Mouse (Mus musculus) urinary bladder, adult 18-20 months (tissue): ENCODE data around the gene Ccdc85c.

Source experiments
- DNase-seq, 2 experiments: peaks; one replicate each; pipeline ENCODE4 v3.0.0; 2022; ENCODE audit warnings: low spot score in 2 of 2, mixed read lengths in 2 of 2

Gene Ccdc85c

DNA sequence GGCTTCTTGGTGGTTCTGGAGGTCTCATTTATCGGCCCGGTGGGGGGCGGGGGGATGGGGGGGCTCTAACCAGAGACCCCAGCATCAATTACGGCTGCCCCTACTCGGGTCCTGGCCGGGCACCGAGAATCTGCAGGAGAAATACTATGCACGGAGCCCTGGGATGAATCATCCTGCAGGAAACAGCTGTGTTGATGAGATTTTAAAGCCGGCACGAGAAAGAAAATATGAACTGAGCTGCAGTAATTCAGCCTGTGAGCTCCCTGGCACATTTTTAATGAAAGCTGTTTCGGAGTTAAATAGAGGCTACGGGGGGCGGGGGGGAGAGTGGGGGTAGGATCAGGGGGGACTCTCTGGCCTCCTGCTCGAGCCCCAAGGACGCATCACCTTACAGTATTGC is 56.1 kb downstream of the Ccdc85c start:
- DNase-seq: no peak

GRCm38 (mm10) chr12:108217572-108217971 is 57.7 kb downstream of the Ccdc85c start:
- DNase-seq: no peak

GRCm38 (mm10) chr12:108216611-108217370 is 58.4 kb downstream of the Ccdc85c start:
- no peak for DNase-seq

DNA sequence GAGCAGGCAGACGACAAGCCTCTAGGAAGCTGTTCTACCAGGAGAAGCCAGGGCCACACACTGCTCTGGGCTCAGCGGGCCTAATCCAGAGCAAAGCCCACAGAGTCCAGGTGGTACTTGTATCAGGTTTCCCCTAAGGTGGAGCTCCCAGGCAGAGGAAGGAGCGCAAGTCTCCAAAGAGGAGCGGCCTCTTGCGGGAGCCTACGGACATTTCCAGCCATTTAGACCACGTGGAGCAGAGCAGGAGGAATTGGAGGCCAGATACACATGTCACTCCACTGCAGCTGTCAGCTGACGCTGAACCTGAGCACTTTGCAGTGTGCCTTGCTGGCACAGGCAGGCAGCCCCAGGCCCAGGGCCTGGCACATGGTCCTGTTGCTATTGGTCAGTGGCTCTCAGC is 60.1 kb downstream of the Ccdc85c start:
- no peak for DNase-seq

DNA sequence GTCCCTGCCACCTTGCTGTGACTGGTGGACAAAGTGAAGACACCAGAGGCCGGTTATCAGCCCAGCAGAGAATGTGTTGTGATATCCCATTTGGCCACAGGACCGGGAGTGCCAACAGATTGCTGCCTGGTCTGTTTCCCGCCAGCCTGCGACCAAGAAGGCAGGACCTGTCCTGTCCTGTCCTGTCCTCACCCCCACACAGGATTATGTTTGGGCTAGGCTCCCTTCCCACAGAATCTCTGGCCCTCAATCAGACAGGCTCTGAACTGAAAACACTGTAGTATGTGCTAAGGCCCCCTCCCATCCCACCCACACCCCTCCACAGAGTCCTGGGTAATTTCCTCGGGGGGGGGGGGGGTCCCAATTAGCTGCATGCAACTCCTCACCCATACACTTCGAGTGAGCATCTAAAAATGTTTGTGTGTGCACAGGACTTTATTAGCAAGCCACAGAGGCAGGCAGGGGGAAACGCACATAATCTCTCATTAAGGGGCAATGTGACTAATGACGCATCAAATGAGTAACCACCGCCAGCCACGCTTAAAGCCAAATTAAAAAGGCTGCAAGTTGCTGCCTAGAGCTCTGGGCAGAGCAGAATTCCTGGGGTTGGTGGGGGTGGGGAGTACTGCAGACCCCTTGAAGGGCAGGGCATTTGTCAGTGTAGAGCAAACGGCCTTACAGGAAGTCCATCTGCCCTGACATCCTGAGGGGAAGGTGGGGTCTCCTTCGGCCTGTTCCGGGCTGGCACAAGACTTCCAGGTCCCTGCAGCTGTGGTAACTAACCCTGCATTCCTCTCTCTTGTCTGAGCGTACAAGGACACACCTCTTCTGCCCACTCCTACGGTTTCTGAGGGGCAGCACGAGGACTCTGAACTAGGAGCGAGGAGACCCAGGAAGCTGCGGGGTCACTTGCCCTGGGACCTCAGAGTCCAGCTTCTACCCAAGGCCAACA is 61.9 kb downstream of the Ccdc85c start:
- DNase-seq: no peak

- DNase-seq: no peak
Measured at GRCm38 (mm10) chr12:108212476-108212875, 62.7 kb downstream of the Ccdc85c start.

- no peak for DNase-seq
Measured at GRCm38 (mm10) chr12:108212071-108212470, 63.2 kb downstream of the Ccdc85c start.

GRCm38 (mm10) chr12:108210623-108211022 is 64.6 kb downstream of the Ccdc85c start:
- no peak for DNase-seq

DNA sequence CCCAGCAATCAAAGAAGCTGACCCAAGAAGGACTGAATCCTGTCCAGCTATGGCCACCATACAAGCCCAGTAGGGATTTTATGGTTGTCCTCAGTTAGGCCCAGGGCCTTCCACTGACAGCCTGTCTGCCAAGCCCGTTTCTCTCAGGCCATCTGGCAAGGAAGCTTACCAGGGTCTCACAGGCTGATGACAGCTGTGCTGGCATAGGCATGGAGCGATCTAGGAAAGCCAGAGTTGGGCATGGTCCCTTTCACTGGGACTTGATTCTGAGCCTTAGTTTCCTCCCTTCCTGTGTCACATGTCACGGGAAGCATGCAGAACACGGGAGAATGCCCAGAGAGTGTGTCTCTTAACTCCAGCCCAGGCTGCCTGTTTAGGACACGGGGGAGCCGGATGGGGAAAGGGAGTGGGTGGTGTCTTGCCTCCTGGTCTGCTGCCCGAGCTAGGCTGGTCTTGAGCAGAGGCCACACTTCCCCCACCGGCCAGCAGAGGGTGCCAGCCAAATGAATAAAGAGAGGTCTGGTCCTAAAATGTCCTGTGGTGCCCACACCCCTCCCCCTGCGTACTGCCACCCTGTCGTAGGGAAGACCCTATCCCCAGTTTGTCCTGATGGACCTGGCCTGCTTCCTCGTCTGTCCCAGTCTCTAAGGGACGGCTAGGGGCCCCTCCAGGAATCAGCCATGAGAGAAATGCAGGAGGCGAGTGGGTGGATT is 66.3 kb downstream of the Ccdc85c start:
- peak; percentile 50 to 70 for DNase-seq

- no peak for DNase-seq
Measured at GRCm38 (mm10) chr12:108208216-108208615, 67.0 kb downstream of the Ccdc85c start.

DNA sequence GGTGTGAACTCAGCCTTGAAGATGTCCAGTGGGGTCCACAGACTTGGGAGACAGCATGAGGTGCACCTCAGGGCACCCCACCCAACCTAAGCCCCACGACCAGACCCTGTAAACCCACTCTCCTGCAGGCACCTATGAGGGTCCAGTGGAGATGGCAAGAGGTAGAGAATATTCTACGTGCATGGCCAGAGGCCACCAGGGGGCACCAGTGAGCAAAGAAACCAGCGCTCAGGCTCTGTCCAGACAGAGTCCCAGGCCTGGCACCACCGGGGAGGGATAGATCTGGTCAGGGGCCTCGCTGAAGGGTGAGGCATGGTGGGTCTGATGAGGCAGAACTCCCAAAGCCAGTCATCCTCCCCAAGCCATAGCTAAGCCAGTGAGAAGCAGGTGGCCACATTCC is 68.6 kb downstream of the Ccdc85c start:
- peak in 1 of 2 experiments; percentile 58 for DNase-seq

- no peak for DNase-seq
Measured at GRCm38 (mm10) chr12:108204978-108205377, 70.2 kb downstream of the Ccdc85c start.

- no peak for DNase-seq
Measured at GRCm38 (mm10) chr12:108203895-108204294, 71.3 kb downstream of the Ccdc85c start.

DNA sequence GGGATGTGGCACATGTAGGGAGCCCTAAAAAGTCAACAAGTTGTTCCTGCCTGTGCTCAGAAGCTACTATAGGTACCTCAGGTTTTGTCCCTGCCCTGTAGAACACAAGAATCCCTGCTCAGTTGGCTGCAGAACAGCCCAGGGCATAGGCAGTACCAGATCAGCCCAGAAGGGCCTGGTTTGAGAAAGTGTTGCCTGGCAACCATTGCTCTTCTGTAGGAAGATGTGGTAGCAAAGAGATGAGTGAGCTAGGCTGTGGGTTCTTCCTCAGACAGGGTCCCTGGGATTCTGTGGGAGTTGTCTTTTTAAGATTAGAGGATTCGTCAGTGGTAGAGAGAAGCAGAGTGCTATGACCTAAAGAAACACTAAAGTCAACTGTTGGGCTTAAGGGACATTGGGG is 75.1 kb downstream of the Ccdc85c start:
- no peak for DNase-seq

GRCm38 (mm10) chr12:108198447-108198846 is 76.8 kb downstream of the Ccdc85c start:
- DNase-seq: no peak

DNA sequence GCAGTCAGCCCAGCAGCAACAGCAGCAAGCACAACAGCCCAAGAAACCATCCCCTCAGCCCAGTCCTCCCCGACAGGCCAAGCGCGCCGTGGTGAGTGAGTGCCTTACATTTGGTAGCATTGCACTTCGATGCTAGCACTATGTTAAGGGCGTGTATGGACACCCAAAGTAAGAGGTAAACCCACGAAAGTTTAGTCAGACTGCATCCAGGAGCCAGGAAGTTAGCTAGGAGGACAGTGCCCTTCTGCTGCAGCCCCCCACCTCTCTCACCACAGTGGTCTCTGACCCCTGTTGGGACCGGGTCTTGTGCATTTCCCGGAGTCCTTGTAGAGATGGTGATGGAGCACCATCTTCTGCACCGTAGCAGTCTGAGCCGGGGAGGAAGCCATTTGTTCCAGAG is 79.5 kb downstream of the Ccdc85c start:
- DNase-seq: no peak

DNA sequence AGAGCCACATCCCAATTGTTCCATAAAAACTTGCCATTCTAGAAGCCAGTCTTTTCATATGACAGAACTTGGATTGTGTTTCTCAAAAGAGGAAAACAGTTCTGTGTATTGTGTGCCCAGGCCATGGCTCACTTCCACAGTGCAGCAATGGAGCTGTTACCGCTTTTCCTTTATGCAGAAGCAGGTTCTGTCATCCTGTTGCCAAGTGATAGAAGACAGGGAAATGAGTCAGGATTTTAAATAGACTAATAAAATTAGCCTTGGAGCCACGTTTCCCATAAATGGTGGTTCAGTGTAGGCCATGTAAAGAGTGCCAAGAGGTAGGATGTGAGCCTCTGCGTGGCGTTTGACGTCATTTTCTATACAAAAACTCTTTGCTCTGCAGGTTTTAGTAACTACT is 81.3 kb downstream of the Ccdc85c start:
- DNase-seq: no peak

DNA sequence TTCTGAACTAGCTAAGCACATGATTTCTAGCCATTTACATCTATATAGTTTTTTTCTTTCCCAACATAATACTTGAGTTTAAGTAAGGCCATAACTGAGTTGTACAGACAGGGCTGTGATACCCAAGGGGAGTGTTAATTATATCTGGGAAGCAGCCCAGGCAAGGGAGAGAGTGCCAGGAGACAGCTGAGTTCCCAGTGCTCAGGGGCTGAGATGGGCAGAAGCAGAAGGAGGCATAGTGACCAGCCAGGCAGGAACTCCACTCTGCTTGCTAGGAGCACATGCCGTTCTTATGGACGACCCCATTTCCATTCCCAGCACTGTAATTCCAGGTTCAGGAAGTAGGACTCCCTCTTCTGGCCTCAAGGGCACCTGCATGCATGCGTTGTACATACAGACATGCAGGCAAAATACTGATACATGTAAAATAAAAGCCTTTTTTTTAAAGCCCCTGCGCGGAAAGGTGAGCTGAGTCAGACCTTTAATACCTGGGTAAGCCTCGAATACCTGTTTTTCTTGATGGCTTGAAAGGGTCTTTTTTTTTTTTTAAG is 87.6 kb downstream of the Ccdc85c start:
- no peak for DNase-seq

DNA sequence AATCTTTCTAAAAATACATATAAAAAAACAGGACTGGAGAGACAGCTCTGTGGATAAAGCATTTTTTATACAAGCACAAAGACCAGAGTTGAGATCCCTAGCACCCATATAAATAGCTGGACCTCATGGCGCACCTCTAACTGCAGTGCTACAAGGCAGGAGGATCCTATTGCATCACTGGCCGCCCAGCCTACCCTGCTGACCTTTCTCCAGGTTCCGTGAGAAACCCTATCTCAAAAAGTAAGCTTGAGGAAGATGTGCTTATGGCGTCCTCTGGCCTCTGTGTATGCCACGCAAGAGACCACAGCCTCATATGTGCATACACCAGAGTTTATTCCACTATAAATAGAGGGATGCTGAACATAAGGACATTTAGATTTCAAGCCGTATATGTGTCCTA is 93.5 kb downstream of the Ccdc85c start:
- no peak for DNase-seq

GRCm38 (mm10) chr12:108179321-108180266 is 95.6 kb downstream of the Ccdc85c start, which contains the start of gene Ccnk:
TSS of gene Ccnk (plus strand) at chr12:108179579.
- peak; percentile 95 to 100 for DNase-seq

GRCm38 (mm10) chr12:108179246-108179320 is 96.1 kb downstream of the Ccdc85c start, which contains the start of gene Setd3:
TSS of gene Setd3 (minus strand) at chr12:108179314.
- DNase-seq: no peak
